Mouse (Mus musculus): ENCODE measurements at regions not wholly inside any gene's neighbourhood (a gene's known extent, or its start where the extent isn't known, plus 50 kb on each side); places are given as distances from the start of the nearest gene placed in this dataset.

- H3K4me1 ChIP-seq: peaks cover 4% of the 10 kb centered on the region; the same call in 1 of the 2 replicates
- H3K9me3 ChIP-seq (replicated peaks): no peaks in the 10 kb centered on the region
- no peak overlapping the region for H3K27ac ChIP-seq
- 63% methylated on average over 1 of the region's 1 CpGs for WGBS
- H3K27me3 ChIP-seq: no peaks in the 10 kb centered on the region
- no peak overlapping the region for H3K4me2 ChIP-seq
- H3K36me3 ChIP-seq: no peaks in the 10 kb centered on the region
- H3K4me3 ChIP-seq (replicated peaks): no peak overlapping the region
- no peak for ATAC-seq (replicated peaks; ENCODE audit: low FRiP score)
- no peak overlapping the region for H3K9ac ChIP-seq
Measured at GRCm38 (mm10) chr10:6007238-6007972, 85.2 kb upstream of the Rgs17 start.

- no peak for ATAC-seq (replicated peaks; ENCODE audit: low FRiP score)
- Histone ChIP-seq H3K36me3 (no peaks in the 10 kb centered on the region), H3K4me3 (replicated peaks) (no peak overlapping the region), H3K4me1 (no peaks in the 10 kb centered on the region), H3K27me3 (no peaks in the 10 kb centered on the region), H3K27ac (no peak overlapping the region), H3K4me2 (no peak overlapping the region), H3K9me3 (replicated peaks) (no peaks in the 10 kb centered on the region), H3K9ac (no peak overlapping the region)
- WGBS: 92% methylated on average over 1 of the region's 1 CpGs
Measured at GRCm38 (mm10) chr10:5981433-5981832, 59.2 kb upstream of the Rgs17 start.

- ATAC-seq (replicated peaks; ENCODE audit: low FRiP score): no peak
Measured at GRCm38 (mm10) chr10:5978534-5978933, 56.3 kb upstream of the Rgs17 start.

More at GRCm38 (mm10) chr10:5978534-5978933, 56.3 kb upstream of the Rgs17 start:
- Histone ChIP-seq H3K27ac (no peak overlapping the region), H3K27me3 (no peaks in the 10 kb centered on the region), H3K9ac (no peak overlapping the region), H3K36me3 (no peaks in the 10 kb centered on the region), H3K4me2 (no peak overlapping the region), H3K9me3 (replicated peaks) (no peaks in the 10 kb centered on the region), H3K4me1 (no peaks in the 10 kb centered on the region), H3K4me3 (replicated peaks) (no peak overlapping the region)
- WGBS: 47% methylated on average over 1 of the region's 1 CpGs

Data from kidney, embryonic 15.5 days (tissue).